Mouse (Mus musculus): Measurements from ENCODE around the gene Ppp1r10.
A peak's percentile ranks its signal among the peaks of the same experiment; 100 is the strongest.
"Not testable (repeated sequence)": the region's sequence is repeated elsewhere in the genome, so short reads cannot be mapped to it uniquely, and the experiment has no call there.

Gene Ppp1r10

DNA sequence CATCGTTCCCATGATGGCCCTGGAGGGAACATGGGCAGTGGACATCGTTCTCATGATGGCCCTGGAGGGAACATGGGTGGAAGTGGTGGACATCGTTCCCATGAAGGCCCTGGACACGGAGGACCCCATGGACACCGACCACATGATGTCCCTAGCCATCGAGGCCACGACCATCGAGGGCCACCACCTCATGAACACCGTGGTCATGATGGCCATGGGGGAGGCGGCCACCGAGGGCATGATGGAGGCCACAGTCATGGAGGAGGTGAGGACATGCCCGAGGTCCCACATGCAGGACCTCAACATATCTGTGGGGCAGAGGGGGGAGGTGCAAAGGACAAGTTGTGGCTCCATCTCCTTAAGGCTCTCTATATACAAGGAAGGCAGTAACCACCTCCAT is 14.4 kb downstream of the Ppp1r10 start:
- no peak for DNase-seq (ENCODE audit: low read depth, low spot score)

DNA sequence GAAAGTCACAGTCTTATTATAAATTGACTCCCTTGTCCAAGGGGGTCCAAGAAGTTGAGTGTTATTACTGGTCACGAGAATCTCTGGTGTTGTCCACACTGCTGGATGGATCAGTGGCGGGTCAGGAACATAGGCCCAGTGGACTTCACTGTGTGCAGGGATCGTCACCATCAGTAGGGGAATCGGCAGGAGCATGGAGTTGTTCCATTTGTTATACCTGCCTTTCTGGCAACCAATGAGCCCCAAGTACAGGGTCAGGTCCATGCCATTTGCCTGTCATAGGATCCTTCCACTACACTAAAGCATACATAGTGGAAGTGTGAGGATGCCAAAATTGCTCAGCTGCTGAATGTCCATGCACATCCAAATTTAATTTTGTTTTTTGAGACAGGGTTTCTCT is 16.4 kb downstream of the Ppp1r10 start:
- DNase-seq (ENCODE audit: low read depth, low spot score): no peak

DNA sequence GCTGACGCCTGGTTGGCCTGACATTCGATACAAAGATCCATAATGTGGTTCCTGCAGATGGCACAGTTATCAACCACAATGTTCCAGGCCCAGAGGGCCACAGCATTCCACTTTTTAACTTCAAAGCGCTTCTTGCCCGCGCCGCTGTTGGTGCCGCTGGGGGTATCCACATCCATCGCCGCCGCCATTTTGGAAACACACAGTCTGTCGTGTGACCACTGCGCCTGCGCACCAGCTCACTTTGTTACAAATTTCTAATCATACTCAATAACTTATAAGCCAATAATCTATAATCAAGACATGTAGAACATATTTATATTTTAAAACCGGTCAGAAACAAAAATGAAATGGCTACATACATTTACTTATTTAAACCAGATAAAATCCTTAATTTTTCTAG is 19.5 kb downstream of the Ppp1r10 start:
- not testable (repeated sequence) for DNase-seq (ENCODE audit: low read depth, low spot score)

DNA sequence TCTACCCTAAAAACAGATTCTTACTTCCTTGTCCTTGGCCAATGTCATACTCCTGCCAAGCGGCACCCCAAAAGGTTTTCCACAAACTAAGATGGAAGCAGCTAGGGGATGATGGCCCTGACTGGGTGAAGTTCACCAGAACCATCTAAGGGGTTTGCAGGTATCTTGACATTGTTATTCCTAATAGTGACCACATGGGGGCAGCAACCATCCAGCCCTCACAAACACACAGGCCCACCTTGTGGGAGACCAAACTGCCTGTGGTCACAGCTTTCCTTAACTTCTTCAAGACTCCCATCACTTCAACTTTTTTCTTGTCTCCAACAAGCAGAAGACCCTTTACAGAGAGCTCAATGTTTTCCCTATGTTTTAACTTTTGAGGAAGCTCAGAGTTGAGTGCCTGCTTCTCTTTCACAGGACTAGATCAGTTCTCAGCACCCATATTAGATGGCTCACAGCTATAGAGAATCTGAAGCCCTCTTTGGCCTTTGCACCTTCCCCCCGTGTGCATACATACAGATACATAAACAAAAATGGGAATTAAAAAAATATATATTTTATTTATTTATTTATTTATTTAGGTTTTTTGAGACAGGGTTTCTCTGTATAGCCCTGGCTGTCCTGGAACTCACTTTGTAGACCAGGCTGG is 21.6 kb downstream of the Ppp1r10 start:
- DNase-seq (ENCODE audit: low read depth, low spot score): no peak

DNA sequence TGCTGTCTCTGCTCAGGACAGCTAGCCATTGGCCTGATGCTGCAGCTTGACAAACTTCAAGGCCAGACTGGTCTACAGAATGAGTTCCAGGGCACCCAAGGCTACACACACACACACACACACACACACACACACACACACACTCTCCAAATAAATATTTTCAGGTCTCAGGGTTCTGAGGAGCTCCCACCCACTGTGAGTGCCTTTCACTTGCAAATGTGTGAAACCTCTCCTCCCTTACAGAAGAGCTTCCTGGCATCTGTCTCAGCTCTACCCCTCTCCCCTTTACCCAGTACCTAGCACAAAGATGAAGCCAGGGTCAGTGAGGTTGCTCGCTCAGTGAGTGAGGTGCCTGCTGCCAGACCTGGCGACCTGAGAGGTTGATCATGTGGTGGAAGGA is 22.9 kb downstream of the Ppp1r10 start:
- no peak for DNase-seq (ENCODE audit: low read depth, low spot score)

DNA sequence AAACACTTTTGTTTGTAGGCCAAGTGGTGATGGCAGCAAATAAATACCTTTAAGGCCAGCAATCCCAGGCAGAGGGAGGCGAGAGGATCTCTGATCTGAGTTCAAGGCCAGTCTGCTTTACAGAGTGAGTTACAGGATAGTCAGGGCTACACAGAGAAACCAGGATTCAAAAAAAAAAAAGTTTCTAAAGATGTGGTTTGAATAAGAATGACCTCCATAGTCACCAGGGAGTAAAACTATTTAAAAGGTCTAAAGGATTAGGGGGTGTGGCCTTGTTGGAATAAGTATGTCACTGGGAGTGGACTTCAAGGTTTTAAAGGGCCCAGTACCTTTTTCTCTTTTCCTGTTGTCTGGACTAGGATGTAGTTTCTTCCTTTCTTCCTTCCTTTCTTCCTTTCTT is 23.7 kb downstream of the Ppp1r10 start:
- no peak for DNase-seq (ENCODE audit: low read depth, low spot score)

DNA sequence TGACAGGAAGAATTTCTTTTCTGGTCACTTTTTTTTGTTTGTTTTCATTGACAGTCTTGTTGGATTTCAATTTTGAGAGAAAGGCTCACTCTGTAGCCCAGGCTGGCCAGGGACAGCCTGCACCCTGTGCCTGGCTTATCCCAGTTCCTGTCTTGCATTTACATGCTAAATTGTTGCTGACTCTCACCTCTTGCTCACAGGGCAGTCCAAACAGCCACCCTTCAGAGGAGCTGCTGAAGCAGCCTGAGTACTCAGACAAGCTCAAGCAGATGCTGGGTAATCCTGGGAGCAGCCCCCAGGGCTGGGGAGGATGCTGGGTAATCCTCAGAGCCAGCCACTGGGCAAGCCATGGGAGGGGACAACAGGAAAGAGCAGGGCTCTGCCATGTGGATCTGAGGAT is 34.7 kb downstream of the Ppp1r10 start:
- not testable (repeated sequence) for DNase-seq (ENCODE audit: low read depth, low spot score)

DNA sequence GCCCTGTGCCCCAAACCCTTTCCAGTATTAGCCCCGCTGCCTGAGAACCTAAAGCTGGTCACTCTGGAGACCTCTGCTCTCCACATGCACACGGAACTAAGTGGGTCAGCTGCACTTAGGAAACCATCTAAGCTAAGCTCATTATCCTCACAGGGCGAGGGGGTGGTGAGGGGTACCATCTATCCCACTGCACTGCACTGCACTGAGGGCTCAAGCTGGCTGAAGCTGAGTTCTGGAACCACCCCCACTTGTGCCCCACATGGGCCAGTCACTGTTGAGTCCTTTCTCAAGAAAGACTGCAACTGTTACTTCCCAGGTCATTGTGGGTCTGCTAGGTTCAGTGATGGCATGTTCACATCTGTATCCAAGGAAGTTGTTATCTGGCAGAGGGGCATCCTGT is 36.3 kb downstream of the Ppp1r10 start:
- not testable (repeated sequence) for DNase-seq (ENCODE audit: low read depth, low spot score)

DNA sequence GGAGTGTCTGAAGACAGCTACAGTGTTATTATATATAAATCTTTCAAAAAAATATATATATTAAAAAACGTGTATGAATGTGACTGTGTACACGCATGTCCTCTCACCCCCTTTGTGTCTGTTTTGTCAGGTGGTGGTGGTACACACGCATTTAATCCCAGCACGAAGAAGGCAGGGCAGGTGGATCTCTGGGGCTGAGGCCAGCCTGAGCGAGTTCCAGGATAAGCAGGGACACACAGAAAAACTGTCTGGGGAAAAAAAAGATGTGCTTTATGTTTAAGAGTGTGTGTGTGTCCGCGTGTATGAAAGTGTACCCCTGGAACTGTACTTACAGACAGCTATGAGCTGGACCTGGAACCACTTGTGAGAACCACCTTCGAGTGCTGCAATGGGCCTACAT is 38.4 kb downstream of the Ppp1r10 start:
- DNase-seq (ENCODE audit: low read depth, low spot score): no peak

DNA sequence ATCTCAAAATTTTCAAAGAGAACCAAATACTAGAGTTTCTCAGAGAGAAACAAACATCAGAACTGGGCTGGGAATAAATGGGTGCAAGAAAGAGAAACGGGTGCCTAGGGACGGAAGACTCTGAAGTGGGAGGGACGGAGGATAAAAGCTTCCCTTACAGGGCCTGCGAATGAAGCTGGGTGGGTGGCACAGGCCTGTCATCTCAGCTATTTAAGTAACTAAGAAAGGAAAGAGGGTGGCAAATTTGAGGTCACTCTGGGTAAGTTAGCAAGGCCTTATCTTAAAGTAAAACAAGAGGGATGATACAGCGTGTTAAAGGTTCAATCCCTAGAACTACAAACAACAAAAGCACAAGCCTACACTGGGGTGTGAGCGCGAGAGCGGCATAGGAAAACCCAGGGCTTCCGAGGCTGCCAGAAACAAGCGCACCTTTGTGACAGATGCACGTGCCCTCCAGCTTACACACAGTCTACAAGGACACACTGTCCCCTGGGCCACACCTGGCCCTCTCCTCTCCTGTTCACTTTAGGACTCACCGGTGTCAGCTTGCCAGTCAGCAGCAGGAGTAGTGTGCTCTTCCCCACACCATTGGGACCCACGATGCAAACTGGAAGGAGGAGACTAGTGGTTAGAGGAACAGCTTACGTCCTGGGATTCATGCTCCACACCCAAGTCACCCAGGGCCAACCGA is 42.4 kb downstream of the Ppp1r10 start:
- DNase-seq (ENCODE audit: low read depth, low spot score): no peak

DNA sequence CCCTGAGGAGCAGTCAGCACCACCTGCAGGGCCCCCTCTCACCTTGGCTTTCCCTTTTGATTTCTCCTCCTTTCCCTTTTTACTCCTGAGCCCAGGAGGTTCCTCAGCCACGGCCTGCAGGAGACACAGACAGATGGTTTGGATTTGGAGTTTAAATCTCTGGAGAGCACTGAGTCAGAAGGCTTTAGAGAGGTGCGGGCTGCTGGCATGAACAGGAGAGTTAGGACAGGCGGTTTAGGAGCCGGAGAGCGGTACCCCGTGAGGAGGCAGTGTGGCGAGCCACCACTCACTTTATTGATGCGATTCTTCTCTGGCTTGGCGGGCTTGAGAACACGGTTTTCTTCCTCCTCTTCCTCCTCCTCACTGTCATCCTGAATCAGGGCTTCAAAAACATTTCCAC is 47.0 kb downstream of the Ppp1r10 start:
- DNase-seq (ENCODE audit: low read depth, low spot score): no peak

DNA sequence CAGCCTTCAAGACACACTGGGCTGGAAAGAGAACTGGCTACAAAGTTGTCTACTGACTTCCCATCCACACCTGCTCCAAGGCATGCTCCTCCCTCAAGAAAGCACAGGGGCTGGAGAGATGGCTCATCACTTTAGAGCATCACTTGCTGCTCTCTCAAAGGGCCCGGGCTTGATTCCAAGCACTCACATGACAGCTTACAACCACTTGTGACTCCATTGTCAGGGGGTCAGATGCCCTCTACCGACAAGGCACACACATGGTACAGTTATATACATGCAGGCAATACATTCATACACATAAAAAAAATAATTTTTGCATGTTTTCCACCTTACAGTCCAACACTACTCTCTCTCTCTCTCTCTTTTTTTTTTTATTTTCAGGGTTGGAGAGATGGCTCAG is 51.4 kb downstream of the Ppp1r10 start:
- DNase-seq (ENCODE audit: low read depth, low spot score): no peak

DNA sequence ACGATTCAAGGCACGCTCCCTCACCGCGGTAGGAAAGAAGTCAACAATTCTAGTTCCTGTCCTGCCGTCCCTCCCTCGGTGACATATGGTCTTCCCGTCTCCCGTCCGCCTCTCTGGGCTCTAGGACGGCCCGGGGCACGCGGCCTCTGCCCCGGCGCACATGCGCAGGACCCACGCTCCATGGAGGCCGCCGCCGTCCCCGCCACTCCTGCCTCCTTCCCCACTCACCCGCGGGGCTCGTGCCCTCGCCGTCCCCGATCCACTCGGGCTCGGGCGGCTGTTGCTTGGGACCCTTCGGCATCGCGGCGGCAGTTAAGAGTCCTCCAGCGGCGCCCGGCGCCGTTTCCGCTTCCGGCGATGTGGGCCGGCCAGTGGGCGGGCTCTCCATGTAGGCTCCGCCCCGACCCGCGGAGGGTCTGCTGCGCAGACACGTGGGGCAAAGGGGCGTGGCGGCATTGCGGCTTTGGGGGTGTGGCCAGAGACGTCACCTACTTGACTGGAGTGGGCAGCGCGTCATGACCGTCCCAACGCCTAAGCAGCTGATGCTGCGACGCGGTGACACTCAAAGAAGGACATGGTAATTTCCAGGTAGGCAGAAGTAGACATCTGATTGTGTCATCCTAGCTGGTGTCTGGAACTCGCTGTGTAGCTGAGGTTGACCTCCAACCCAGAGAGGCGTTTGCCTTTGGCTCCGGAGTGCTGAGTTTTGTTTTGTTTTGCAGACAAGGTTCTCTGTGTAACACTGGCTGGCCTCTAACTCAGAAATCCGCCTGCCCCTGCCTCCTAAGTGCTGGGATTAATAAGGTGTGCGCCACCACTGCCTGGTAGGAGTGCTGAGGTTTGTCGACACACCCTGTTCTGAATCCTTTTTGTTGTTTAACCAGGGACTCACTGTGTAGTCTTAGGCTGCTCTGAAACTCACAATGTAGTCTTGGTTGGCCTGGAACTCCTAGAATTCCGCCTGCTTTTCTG is 53.5 kb downstream of the Ppp1r10 start, which contains the start of gene Abcf1:
TSS of gene Abcf1 (minus strand) at position 344 of the 972 bp plus-strand sequence.
- DNase-seq (ENCODE audit: low read depth, low spot score): peak; percentile 92

DNA sequence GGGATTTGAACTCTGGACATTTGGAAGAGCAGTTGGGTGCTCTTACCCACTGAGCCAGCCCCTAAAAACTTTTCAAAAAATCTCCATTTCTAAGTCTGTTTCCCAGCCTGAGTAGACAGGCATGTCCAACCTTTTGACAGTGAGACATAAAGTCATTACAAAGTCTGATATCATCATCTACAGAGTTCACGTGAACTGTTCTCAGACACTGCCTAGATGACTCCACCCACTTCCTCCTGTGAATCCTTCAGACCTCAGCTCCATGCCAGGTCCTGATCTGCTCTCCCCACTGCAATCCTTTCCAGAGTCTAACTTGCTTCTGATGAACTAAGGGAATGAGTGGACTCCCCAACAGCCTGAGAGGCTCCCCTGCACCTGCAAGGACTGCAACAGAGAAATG is 55.9 kb downstream of the Ppp1r10 start:
- no peak for DNase-seq (ENCODE audit: low read depth, low spot score)

DNA sequence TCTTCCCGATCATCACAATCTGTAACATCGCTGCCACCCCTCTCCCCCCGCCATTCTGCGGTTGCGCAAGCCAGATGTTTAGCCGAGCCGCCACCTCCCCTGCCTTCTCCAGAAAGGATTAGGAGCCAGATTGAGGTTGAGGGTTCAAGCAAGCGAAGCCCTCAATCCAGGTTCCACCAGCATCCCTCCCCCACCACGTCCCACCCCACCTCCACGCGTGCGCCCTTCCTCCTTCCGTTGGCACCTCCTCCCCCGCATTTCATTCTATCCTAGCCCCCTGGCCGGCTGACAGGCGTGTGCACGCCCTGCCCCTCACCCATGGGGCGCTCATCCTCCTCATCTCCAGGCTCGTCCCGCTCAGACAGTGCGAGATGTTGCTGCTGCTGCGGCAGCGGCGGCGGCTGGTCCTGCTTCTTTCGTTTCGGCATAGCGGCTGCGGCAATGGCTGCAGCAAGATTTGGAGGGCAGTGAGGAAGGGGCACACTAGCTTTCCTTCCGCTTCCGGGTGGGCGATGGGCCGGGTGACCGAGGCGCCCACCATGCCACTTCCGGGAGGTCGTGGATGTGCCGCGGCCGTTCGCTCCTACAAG is 62.7 kb downstream of the Ppp1r10 start:
- peak; percentile 83 for DNase-seq (ENCODE audit: low read depth, low spot score)

DNA sequence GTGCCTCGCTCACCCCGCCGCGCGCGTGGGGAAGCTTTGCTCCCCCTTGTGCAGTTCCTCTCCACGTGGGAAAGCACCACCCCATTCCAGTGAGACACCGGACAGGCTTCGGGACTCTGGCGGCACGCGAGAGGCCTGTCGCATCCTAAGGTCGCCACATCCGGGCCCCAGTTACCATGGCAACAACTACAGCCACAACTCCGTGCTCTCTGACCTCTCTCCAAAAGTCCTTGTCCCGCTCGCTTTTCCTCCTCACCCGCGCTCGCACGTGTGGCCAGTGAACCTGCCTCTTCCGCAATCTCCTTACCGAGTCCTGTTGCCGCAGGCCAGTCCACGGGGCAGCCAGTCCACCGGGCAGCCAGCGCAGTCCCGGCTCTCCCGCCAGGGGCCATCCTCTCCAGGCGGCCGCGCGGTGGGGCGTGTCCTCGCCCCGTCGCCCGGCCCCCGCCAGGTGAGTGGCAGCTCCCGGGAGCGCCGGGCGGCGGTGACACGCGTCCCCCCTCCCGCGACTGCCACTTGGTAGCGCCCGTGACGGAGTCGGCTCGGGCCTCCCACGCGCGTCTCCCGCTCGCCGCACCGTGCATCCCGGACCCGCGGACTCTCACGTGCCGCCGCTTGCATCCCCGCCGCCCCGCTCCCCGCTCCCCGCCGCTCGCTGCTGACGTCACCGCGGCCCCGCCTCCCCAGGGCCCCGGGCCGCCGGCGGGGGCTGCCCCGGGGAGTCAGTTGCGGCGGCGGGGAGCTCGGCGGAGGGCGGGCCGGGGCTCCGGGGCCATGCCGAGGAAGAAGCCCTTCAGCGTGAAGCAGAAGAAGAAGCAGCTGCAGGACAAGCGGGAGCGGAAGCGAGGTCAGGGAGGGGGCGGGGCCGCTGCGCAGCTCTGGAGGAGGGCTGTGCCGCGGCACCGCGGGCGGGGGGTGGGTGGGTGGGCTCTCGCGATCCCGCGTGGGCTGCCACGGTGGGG is 63.4 kb downstream of the Ppp1r10 start, which contains the start of the genes Gnl1 and Prr3:
TSS of gene Gnl1 (plus strand) at position 451 of the 962 bp plus-strand sequence.
TSS of gene Prr3 (minus strand) at position 836 of the 962 bp plus-strand sequence.
- DNase-seq (ENCODE audit: low read depth, low spot score): peak; percentile 90

DNA sequence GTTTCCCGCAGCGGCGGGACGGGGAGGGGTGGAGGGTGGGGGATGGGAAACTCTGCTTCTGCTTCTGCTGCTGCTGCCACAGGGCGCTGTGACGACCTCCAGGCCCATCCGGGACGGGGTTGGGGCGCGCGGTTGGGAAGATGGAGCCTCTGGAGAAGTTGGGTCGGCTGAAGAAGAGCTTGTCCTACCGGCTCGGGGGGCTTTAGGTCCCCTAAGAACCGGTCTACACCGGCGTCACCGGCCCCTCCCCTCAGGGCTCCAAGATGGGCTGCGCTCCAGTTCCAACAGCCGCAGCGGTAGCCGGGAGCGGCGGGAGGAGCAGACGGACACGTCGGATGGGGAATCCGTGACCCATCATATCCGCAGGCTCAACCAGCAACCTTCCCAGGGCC is 64.1 kb downstream of the Ppp1r10 start:
- no peak for DNase-seq (ENCODE audit: low read depth, low spot score)

DNA sequence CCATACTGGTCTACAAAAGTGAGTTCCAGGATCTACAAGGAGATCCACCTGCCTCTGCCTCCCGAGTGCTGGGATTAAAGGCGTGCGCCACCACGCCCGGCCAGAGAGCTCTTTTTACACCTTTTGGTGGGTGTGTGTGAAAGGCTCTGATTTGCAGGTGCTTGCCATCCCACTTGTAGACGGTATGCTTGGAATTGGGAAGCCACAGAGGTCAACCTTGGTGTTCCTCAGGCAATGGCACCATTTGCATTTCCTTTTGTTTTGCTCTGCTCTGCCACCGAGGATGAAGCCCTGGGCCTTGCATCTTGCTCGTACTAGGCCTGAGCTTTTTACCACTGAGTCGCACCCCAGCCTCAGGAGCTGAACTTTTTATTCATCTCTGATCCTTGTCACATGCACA is 65.5 kb downstream of the Ppp1r10 start:
- no peak for DNase-seq (ENCODE audit: low read depth, low spot score)

Data from telencephalon, adult 2 months (tissue).